Mouse (Mus musculus) G1E (cell line): ENCODE data around the gene Slc37a4. TPM values are rescaled to one million over a fixed set of nuclear protein-coding genes. Genes with fewer than 3 reads are reported as not detected.
A peak's percentile ranks its signal among the peaks of the same experiment; 100 is the strongest.
"Not testable (repeated sequence)": the region's sequence is repeated elsewhere in the genome, so short reads cannot be mapped to it uniquely, and the experiment has no call there.

ENCODE experiments used
- ATAC-seq: 2 replicates; pipeline ENCODE4 v1.8.0; 2016; ENCODE audit warnings: mild to moderate bottlenecking; ENCODE audit not compliant: insufficient number of reproducible peaks, poor library complexity, low FRiP score, severe bottlenecking; ENCODE audit errors: extremely low read depth
- DNase-seq: peaks from one replicate; pipeline ENCODE4 v3.0.0; 2012; ENCODE audit warnings: low spot score
- H3K27me3 ChIP-seq: 2 replicates; pipeline ENCODE4 v1.6.1; 2012; ENCODE audit warnings: mild to moderate bottlenecking, low read length, inconsistent platforms; ENCODE audit not compliant: insufficient read depth
- H3K36me3 ChIP-seq: replicated peaks from 2 replicates; pipeline ENCODE3; 2012; ENCODE audit warnings: mild to moderate bottlenecking, inconsistent platforms
- H3K4me1 ChIP-seq: 2 replicates; pipeline ENCODE4 v1.6.1; 2012; ENCODE audit warnings: low read depth, low read length, inconsistent platforms, mixed read lengths; ENCODE audit not compliant: insufficient read depth
- H3K4me3 ChIP-seq: 2 replicates; pipeline ENCODE4 v1.5.1; 2012; ENCODE audit warnings: low read depth, mild to moderate bottlenecking, inconsistent platforms, low read length, moderate library complexity, mixed read lengths
- H3K9me3 ChIP-seq: replicated peaks from 2 replicates; pipeline ENCODE4 v1.6.1; 2012; ENCODE audit warnings: inconsistent platforms
- CTCF ChIP-seq: IDR thresholded peaks from 2 replicates; pipeline ENCODE4 v1.5.1; 2012; ENCODE audit warnings: low read depth, low read length, inconsistent platforms, mixed read lengths
- GATA1 ChIP-seq: IDR thresholded peaks from 2 replicates; pipeline ENCODE4 v1.6.1; 2012; ENCODE audit warnings: borderline replicate concordance, low read length, inconsistent platforms, mixed read lengths
- GATA2 ChIP-seq: IDR thresholded peaks from 2 replicates; pipeline ENCODE4 v1.6.1; 2012; ENCODE audit warnings: low read depth, low read length, inconsistent platforms, borderline replicate concordance
- POLR2AphosphoS5 ChIP-seq: IDR thresholded peaks from 2 replicates; pipeline ENCODE4 v1.6.1; 2012; ENCODE audit warnings: low read depth, low read length, inconsistent platforms; ENCODE audit not compliant: insufficient replicate concordance
- TAL1 ChIP-seq: conservative IDR thresholded peaks from 2 replicates; pipeline ENCODE4 v1.6.1; 2012; ENCODE audit warnings: low read depth, low read length, inconsistent platforms, mixed read lengths
- polyA plus RNA-seq: library from polyadenylated mRNA; stranded (reverse); fragments of >175 nt; gene quantifications from 2 replicates; pipeline ENCODE4 v1.2.3, GENCODE M21; 2012
- total RNA-seq, 2 experiments: library from RNA; stranded (forward) in 1 of 2; stranded (reverse) in 1 of 2; fragments of 200-1000 nt in 1 of 2; fragments of >200 nt in 1 of 2; fragmentation: Nextera tagmentation in 1 of 2; gene quantifications; 2 replicates each; pipeline ENCODE4 v1.2.3; 2014 to 2017

The Slc37a4 gene
- total and polyA plus RNA-seq, 3 experiments, result 10.4 to 24.4 (median 16.0) TPM

DNA sequence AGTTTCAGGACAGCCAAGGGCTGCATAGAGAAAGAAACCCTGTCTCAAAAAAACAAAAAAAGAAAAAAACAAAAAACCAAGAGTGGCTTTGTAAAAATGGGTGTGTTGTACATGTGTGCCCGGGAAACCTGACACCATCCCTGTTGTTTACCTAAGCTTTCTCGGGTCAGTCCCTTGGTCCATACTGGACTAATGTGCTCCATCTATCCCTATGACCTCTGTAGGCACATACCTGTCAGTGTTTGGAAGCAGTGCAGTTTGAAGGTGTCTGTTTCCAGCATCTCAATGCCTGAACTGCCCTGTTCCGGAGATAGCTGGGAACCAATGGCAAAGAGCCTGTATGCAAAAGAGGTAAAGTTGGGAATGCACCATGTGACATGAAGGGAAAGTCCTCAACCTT, 8.4 kb downstream of the Slc37a4 start:
- DNase-seq (no peak), ATAC-seq (no peak)
- H3K4me3 ChIP-seq, result no peak overlapping the region
- no peaks in the 10 kb centered on the region for H3K9me3 ChIP-seq
- TF ChIP-seq POLR2AphosphoS5, result no peak
- TF ChIP-seq TAL1, result no peak
- TF ChIP-seq GATA2, result no peak
- no peak for TF ChIP-seq GATA1
- no peak for TF ChIP-seq CTCF
- H3K27me3 ChIP-seq, result no peaks in the 10 kb centered on the region
- H3K4me1 ChIP-seq, result peaks cover 56% of the 10 kb centered on the region
- peaks cover 74% of the 10 kb centered on the region for H3K36me3 ChIP-seq

DNA sequence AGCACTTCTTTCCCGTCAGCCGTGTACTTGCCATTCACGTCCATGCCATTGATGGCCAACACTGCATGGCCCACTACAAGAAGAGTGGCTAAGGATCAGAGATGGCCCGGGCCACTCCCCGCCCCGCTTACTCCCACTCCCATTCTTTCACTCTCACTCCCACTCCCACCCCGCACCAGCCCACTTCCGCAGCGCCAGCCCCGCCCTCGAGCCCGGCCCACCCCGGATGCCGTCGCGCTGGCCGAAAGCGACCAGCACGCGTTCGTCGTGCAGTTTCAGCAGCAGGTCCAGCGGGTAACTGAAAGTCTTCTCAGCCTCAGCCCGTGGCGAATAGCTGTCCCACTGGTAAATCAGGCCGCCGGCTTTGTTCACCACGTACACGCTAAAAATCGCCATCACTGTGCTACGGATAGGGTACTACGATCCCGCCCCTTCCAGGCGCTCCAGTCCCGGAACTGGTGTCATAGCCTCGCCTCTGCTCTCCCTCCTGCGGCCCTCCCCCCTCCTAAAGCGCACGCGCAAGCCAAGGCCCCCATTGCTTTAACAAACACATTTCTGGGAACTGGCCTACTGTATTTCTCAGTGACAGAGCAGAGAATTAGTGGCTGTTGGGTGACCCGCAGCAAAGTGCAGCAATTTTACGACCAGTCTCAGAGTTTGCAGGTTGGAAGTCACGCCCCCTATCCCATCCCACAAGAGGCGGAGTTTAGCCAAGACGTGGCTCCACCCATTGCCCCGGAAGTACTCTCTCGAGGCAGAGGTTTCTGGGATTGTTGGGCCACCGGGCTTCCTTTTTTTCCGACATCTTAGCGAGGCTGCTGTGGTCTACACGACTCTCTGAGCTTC, 10.5 kb downstream of the Slc37a4 start, which contains the start of the genes Rps25 and Trappc4:
Gene Rps25 (plus strand): TSS at position 234 of the 846 bp plus-strand sequence.
Gene Trappc4 (minus strand): TSS at position 695 of the 846 bp plus-strand sequence.
- H3K4me1 ChIP-seq, result peaks cover 55% of the 10 kb centered on the region
- no peak for TF ChIP-seq GATA1
- TF ChIP-seq CTCF, result no peak
- TF ChIP-seq TAL1, result no peak
- no peak for TF ChIP-seq POLR2AphosphoS5
- TF ChIP-seq GATA2, result no peak
- DNase-seq, result peak; percentile 90
- H3K9me3 ChIP-seq, result no peaks in the 10 kb centered on the region
- H3K27me3 ChIP-seq, result no peaks in the 10 kb centered on the region
- ATAC-seq, result peak; percentile 85
- H3K36me3 ChIP-seq, result peaks cover 74% of the 10 kb centered on the region
- peak within 1 kb of the TSS; percentile 84 for H3K4me3 ChIP-seq

DNA sequence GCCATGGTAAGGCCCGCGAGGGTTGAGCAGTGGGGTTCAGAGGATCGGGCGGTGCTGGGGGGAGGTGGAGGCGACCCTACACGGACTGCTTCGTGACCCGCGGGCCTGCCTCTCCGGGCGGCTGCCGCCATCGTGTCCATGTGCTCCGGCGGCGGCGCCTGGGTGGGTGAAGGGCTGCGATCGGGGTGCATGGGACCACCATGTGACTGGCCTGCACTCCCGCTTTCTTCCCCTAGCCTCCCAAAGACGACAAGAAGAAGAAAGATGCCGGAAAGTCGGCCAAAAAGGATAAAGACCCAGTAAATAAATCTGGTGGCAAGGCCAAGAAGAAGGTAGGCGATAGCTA, 11.1 kb downstream of the Slc37a4 start:
- Histone ChIP-seq H3K4me3 (peak overlapping the region; percentile 84), H3K9me3 (no peaks in the 10 kb centered on the region), H3K4me1 (peaks cover 56% of the 10 kb centered on the region), H3K36me3 (peaks cover 74% of the 10 kb centered on the region), H3K27me3 (no peaks in the 10 kb centered on the region)
- DNase-seq (no peak), ATAC-seq (no peak)
- no peak for TF ChIP-seq CTCF
- no peak for TF ChIP-seq GATA1
- no peak for TF ChIP-seq POLR2AphosphoS5
- no peak for TF ChIP-seq GATA2
- no peak for TF ChIP-seq TAL1

DNA sequence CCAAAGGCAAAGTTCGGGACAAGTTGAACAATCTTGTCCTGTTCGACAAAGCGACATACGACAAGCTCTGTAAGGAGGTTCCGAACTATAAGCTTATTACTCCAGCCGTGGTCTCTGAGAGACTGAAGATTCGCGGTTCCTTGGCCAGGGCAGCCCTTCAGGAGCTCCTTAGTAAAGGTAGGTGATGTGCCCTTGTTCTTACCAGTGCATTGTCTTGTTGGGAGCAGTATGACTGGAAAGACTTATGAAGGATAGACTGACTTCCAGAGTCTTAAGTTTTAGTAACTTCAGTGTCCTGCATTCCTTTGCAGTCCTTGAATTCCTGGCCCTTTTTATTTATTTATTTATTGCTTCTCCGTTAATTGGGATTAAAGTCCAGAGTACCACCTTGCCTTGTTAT, 12.0 kb downstream of the Slc37a4 start:
- not testable (repeated sequence) for DNase-seq, H3K27me3 ChIP-seq, H3K9me3 ChIP-seq, ATAC-seq
- Histone ChIP-seq H3K4me3 (peak overlapping the region; percentile 84), H3K36me3 (peaks cover 74% of the 10 kb centered on the region), H3K4me1 (peaks cover 60% of the 10 kb centered on the region)

DNA sequence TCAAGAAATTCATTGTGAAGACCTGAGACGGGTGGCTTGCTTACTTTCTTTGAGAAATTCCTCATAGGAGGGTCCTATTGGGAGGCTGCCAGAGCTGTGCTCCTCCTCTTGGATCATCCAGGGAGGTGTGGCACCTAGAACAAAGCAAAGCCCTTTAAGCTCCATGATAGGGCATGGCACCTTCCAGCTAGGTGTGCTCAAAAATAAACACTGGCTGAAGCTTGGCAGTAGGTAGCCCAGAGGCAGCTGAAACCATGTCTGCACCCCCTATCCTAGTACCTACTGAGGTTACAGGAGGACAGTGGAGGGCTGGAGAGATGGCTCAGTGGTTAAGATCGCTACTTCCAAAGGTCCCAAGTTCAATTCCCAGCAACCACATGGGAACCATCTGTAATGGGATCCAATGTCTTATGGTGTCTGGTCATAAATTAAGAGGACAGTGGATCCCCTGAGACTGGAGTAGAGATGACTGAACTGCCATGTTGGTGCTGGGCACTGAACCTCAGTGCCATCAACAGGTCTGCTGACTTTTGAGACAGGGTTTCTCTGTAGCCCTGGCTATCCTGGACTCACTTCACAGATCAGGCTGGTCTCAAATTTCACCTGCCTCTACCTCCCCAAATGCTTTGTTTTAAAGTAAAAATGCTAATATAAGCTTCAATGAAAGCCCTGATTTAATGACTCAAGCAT, 14.1 kb downstream of the Slc37a4 start:
- peak overlapping the region; percentile 1; the same call in 1 of the 2 replicates for H3K4me3 ChIP-seq
- no peak for DNase-seq
- TF ChIP-seq POLR2AphosphoS5, result no peak; the same call in 1 of the 2 replicates
- no peak for TF ChIP-seq GATA1
- TF ChIP-seq TAL1, result no peak
- no peak for TF ChIP-seq GATA2
- TF ChIP-seq CTCF, result no peak
- ATAC-seq, result no peak
- no peaks in the 10 kb centered on the region for H3K9me3 ChIP-seq
- peaks cover 71% of the 10 kb centered on the region for H3K36me3 ChIP-seq
- H3K4me1 ChIP-seq, result peaks cover 52% of the 10 kb centered on the region
- no peaks in the 10 kb centered on the region for H3K27me3 ChIP-seq

DNA sequence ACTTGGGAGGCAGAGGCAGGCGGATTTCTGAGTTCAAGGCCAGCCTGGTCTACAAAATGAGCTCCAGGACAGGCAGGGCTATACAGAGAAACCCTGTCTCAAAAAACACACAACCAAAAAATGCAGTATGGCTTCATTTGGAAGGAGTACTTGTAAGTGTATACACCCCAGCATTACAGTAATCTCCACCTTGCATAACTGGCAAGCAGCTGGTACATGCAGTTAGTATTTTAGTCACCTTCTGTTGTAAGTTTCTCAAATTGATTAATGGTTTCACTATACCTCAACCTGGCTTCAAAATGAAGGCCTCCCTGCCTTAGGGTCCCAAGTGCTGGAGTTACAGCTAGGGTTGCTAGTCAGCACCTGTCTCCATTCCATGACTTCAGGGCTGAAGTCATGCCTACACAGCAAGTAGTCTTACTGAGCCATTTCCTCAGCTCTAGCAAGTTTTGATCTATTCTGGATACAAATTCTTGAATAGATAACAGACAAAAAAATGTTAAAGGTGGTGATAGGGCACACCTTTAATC, 15.0 kb downstream of the Slc37a4 start:
- Histone ChIP-seq H3K4me3 (no peak overlapping the region; the same call in 1 of the 2 replicates), H3K9me3 (no peaks in the 10 kb centered on the region), H3K36me3 (peaks cover 76% of the 10 kb centered on the region), H3K27me3 (no peaks in the 10 kb centered on the region), H3K4me1 (peaks cover 55% of the 10 kb centered on the region)
- no peak for ATAC-seq
- DNase-seq, result no peak
- TF ChIP-seq CTCF (no peak), GATA2 (no peak), POLR2AphosphoS5 (no peak; the same call in 1 of the 2 replicates), TAL1 (no peak), GATA1 (no peak)
